Mouse (Mus musculus) midbrain, embryonic 16.5 days (tissue): Measurements from ENCODE around the gene Dynlt1a. TPM values are rescaled to one million over a fixed set of nuclear protein-coding genes. Genes with fewer than 3 reads are reported as not detected.
"Not testable (repeated sequence)": the region's sequence is repeated elsewhere in the genome, so short reads cannot be mapped to it uniquely, and the experiment has no call there.

Experiments
- ATAC-seq: fragments of 200-750 bp; cut with Nextera tagmentation; 2 replicates; pipeline ENCODE4 v1.8.0; 2017; ENCODE audit warnings: moderate TSS enrichment
- H3K27ac ChIP-seq: fragments of 300-500 bp; sonication (generic); 2 replicates; pipeline ENCODE4 v1.5.1; 2014; ENCODE audit warnings: mild to moderate bottlenecking, low read length, mixed read lengths
- H3K27me3 ChIP-seq: fragments of 300-500 bp; sonication (generic); 2 replicates; pipeline ENCODE4 v1.6.1; 2014; ENCODE audit warnings: low read depth, low read length, mixed read lengths; ENCODE audit not compliant: control insufficient read depth, insufficient read depth
- H3K36me3 ChIP-seq: fragments of 300-500 bp; sonication (generic); 2 replicates; pipeline ENCODE4 v1.6.1; 2014; ENCODE audit warnings: mild to moderate bottlenecking, low read length, moderate library complexity, mixed read lengths; ENCODE audit not compliant: control insufficient read depth, insufficient read depth
- H3K4me1 ChIP-seq: fragments of 300-500 bp; sonication (generic); 2 replicates; pipeline ENCODE4 v1.6.1; 2014; ENCODE audit warnings: mild to moderate bottlenecking, low read length, mixed read lengths; ENCODE audit not compliant: control insufficient read depth, insufficient read depth
- H3K4me2 ChIP-seq: fragments of 300-500 bp; sonication (generic); 2 replicates; pipeline ENCODE4 v1.6.1; 2014; ENCODE audit warnings: mild to moderate bottlenecking, low read length, mixed read lengths
- H3K4me3 ChIP-seq: fragments of 300-500 bp; sonication (generic); 2 replicates; pipeline ENCODE4 v1.5.1; 2014; ENCODE audit warnings: low read depth, mild to moderate bottlenecking, low read length, moderate library complexity, mixed read lengths
- H3K9ac ChIP-seq: fragments of 300-500 bp; sonication (generic); 2 replicates; pipeline ENCODE4 v1.6.1; 2014; ENCODE audit warnings: low read depth, low read length, mixed read lengths
- H3K9me3 ChIP-seq: fragments of 300-500 bp; sonication (generic); replicated peaks from 2 replicates; pipeline ENCODE4 v1.6.1; 2014; ENCODE audit warnings: mild to moderate bottlenecking, low read length, mixed read lengths; ENCODE audit not compliant: control insufficient read depth, poor library complexity, severe bottlenecking
- WGBS: fragments of 180-500 bp; shearing (Covaris S2); extraction: QIAGEN DNeasy Blood & Tissue Kit; methylation state at CpG from one replicate; pipeline ENCODE4 v1.1.7; 2014; 5-methylcytosine and 5-hydroxymethylcytosine counted together
- polyA plus RNA-seq: library from polyadenylated mRNA; unstranded; fragments of >200 nt; fragmentation: Nextera tagmentation; extraction: Ambion mirVana; gene quantifications from 2 replicates; pipeline ENCODE4 v1.2.1, GENCODE M21; 2015

Gene Dynlt1a
- polyA plus RNA-seq, 1 experiment from 2014 or later = 55.3 TPM

GRCm38 (mm10) chr17:6271970-6272369, 45.3 kb downstream of the Dynlt1a start:
- not testable (repeated sequence) for ATAC-seq, H3K9me3 ChIP-seq, H3K36me3 ChIP-seq, H3K4me3 ChIP-seq, H3K4me2 ChIP-seq, H3K9ac ChIP-seq, H3K27me3 ChIP-seq, H3K4me1 ChIP-seq, H3K27ac ChIP-seq
- 85% methylated on average over 6 of the region's 6 CpGs for WGBS

GRCm38 (mm10) chr17:6270840-6271239, 46.5 kb downstream of the Dynlt1a start:
- peak overlapping the region; percentile 53 for H3K4me3 ChIP-seq
- not testable (repeated sequence) for H3K9me3 ChIP-seq, H3K4me1 ChIP-seq, H3K36me3 ChIP-seq, ATAC-seq, H3K27ac ChIP-seq, H3K27me3 ChIP-seq
- H3K4me2 ChIP-seq = peak overlapping the region; percentile 71
- peak overlapping the region; percentile 58 for H3K9ac ChIP-seq
- under 1% methylated on average over 24 of the region's 25 CpGs for WGBS

- ATAC-seq = peak; percentile 81
- H3K9ac ChIP-seq = peak overlapping the region; percentile 58
- H3K27me3 ChIP-seq, H3K27ac ChIP-seq, H3K4me1 ChIP-seq, H3K36me3 ChIP-seq, H3K9me3 ChIP-seq: not testable (repeated sequence)
- H3K4me3 ChIP-seq = peak overlapping the region; percentile 53
- H3K4me2 ChIP-seq = peak overlapping the region; percentile 71
- WGBS = 1% methylated on average over 38 of the region's 84 CpGs
Measured at GRCm38 (mm10) chr17:6269876-6270831, 47.1 kb downstream of the Dynlt1a start.

- not testable (repeated sequence) for H3K27me3 ChIP-seq, H3K4me1 ChIP-seq, H3K27ac ChIP-seq, H3K9me3 ChIP-seq, H3K36me3 ChIP-seq
- 0% methylated on average over 10 of the region's 20 CpGs for WGBS
- 0 out of 2 replicates have a peak overlapping the region, but pooled peaks have one; percentile 44 for H3K9ac ChIP-seq
- peak overlapping the region; percentile 42 for H3K4me2 ChIP-seq
- peak; percentile 69 for ATAC-seq
- H3K4me3 ChIP-seq = peak overlapping the region; percentile 39
Measured at GRCm38 (mm10) chr17:6257070-6257456, 60.2 kb downstream of the Dynlt1a start.

- not testable (repeated sequence) for H3K36me3 ChIP-seq, H3K27me3 ChIP-seq, H3K27ac ChIP-seq, H3K9me3 ChIP-seq, H3K4me1 ChIP-seq
- peak; percentile 91 for ATAC-seq
- 0 out of 2 replicates have a peak within 1 kb of the TSS, but pooled peaks have one; percentile 44 for H3K9ac ChIP-seq
- H3K4me2 ChIP-seq = peak within 1 kb of the TSS; percentile 42
- WGBS = 0% methylated on average over 5 of the region's 51 CpGs
- H3K4me3 ChIP-seq = peak within 1 kb of the TSS; percentile 39
Measured at GRCm38 (mm10) chr17:6256400-6257069, 60.8 kb downstream of the Dynlt1a start, which contains the start of gene Tmem181a. TSS of gene Tmem181a (plus strand) at chr17:6256860.

Other genes starting within 250 kb of the Dynlt1a start
- 12.6 and 13.7 TPM in 2 replicates for gene Serac1, start 237.8 kb downstream of the Dynlt1a start, polyA plus RNA-seq
- 198 and 214 TPM in 2 replicates for gene Gtf2h5, start 237.7 kb downstream of the Dynlt1a start, polyA plus RNA-seq
- gene Tulp4, start 211.1 kb downstream of the Dynlt1a start, polyA plus RNA-seq = 115 and 142 TPM in 2 replicates
- 64.9 and 73.1 TPM in 2 replicates for gene Tmem181a, start 60.6 kb downstream of the Dynlt1a start, polyA plus RNA-seq
- gene Dynlt1b, start 112.6 kb upstream of the Dynlt1a start, polyA plus RNA-seq = 1,051 and 1,054 TPM in 2 replicates